Mouse (Mus musculus) erythroblast, embryonic 14.5 days (primary cell): ENCODE results near the gene Fbxw24.

Experiments used
- GATA1 ChIP-seq: IDR thresholded peaks from 2 replicates; pipeline ENCODE4 v1.6.1; 2012; ENCODE audit warnings: low read length, inconsistent platforms, mixed read lengths
- TAL1 ChIP-seq: IDR thresholded peaks from 3 replicates; pipeline ENCODE4 v1.6.1; 2012; ENCODE audit warnings: low read length, inconsistent platforms, mixed read lengths

DNA sequence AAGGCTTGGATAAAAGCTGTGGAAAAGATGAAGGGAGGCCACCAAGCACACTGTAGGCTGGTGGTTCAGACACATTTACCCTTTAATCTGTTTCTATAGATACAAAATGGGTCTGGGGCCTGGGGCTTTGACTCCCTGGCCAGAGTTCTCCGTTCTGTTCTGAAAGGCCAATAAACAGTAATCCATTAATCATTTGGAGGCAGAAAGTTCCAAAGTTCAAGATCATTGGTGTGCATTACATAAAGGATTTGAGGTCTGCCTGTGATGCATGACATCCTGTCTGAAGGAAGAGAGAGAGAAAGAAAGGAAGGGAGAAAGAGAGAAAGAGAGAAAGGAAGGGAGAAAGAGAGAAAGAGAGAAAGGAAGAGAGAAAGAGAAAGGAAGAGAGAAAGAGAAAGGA is 60.3 kb downstream of the Fbxw24 start:
- TF ChIP-seq TAL1, result no peak
- no peak for TF ChIP-seq GATA1
